Mouse (Mus musculus) liver, embryonic 15.5 days (tissue): ENCODE results near the gene Fnbp1l. TPM values are rescaled to one million over a fixed set of nuclear protein-coding genes. Genes with fewer than 3 reads are reported as not detected.

ENCODE experiments used
- ATAC-seq: fragments of 200-750 bp; cut with Nextera tagmentation; 2 replicates; pipeline ENCODE4 v1.8.0; 2017; ENCODE audit warnings: moderate number of reproducible peaks, mild to moderate bottlenecking, moderate library complexity; ENCODE audit not compliant: insufficient read depth
- H3K27ac ChIP-seq: fragments of 300-500 bp; sonication (generic); replicated peaks from 2 replicates; pipeline ENCODE4 v1.5.1; 2015; ENCODE audit warnings: mild to moderate bottlenecking, inconsistent platforms
- H3K27me3 ChIP-seq: fragments of 300-500 bp; sonication (generic); 2 replicates; pipeline ENCODE4 v1.6.1; 2015; ENCODE audit warnings: mild to moderate bottlenecking, inconsistent platforms
- H3K36me3 ChIP-seq: fragments of 300-500 bp; sonication (generic); replicated peaks from 2 replicates; pipeline ENCODE4 v1.6.1; 2015; ENCODE audit warnings: moderate library complexity, mild to moderate bottlenecking, inconsistent platforms
- H3K4me1 ChIP-seq: fragments of 300-500 bp; sonication (generic); replicated peaks from 2 replicates; pipeline ENCODE4 v1.6.1; 2015; ENCODE audit warnings: inconsistent platforms
- H3K4me2 ChIP-seq: fragments of 300-500 bp; sonication (generic); 2 replicates; pipeline ENCODE4 v1.6.1; 2015; ENCODE audit warnings: moderate library complexity, mild to moderate bottlenecking, inconsistent platforms
- H3K4me3 ChIP-seq: fragments of 300-500 bp; sonication (generic); replicated peaks from 2 replicates; pipeline ENCODE4 v1.5.1; 2015; ENCODE audit warnings: mild to moderate bottlenecking, inconsistent platforms
- H3K9ac ChIP-seq: fragments of 300-500 bp; sonication (generic); 2 replicates; pipeline ENCODE4 v1.6.1; 2015; ENCODE audit warnings: moderate library complexity, mild to moderate bottlenecking, inconsistent platforms
- H3K9me3 ChIP-seq: fragments of 300-500 bp; sonication (generic); replicated peaks from 2 replicates; pipeline ENCODE4 v1.6.1; 2016; ENCODE audit warnings: inconsistent platforms
- WGBS: fragments of 180-500 bp; shearing (Covaris S2); methylation state at CpG from one replicate; pipeline ENCODE4 v1.1.7; 2015; ENCODE audit warnings: mixed read lengths; ENCODE audit not compliant: insufficient replicate concordance; 5-methylcytosine and 5-hydroxymethylcytosine counted together
- microRNA-seq: library from miRNA; unstranded; fragments of <30 nt; microRNA quantifications from one replicate; pipeline ENCODE4, GENCODE M21; 2016
- polyA plus RNA-seq: library from polyadenylated mRNA; unstranded; fragments of >200 nt; fragmentation: Nextera tagmentation; extraction: Ambion mirVana; gene quantifications from 2 replicates; pipeline ENCODE4 v1.2.1, GENCODE M21; 2015

The Fnbp1l gene
- polyA plus RNA-seq, 1 experiment from 2014 or later: 3.5 TPM

DNA sequence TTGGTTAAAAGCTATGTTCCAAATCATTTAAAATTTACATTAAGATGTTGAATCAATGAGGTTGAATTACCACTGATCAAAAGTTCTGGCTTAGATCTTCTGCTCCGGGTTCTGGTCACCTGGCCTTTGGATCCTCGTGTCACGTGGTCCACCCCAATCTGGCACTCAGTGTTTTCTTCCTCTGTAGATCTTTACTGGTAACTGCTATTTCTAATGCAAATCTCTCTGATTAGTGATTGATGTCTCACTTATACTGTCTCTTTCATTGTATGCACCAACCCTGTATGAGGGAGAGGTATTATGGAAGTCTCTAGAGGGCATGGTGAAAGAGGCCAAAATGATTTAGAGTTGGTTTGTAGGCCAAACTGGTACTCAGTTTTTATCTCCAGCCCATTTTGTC is 127.5 kb downstream of the Fnbp1l start:
- no peak overlapping the region for H3K27ac ChIP-seq
- H3K9me3 ChIP-seq: no peaks in the 10 kb centered on the region
- no peaks in the 10 kb centered on the region for H3K36me3 ChIP-seq
- ATAC-seq: no peak
- H3K27me3 ChIP-seq: no peaks in the 10 kb centered on the region
- no peaks in the 10 kb centered on the region; the same call in 1 of the 2 replicates for H3K4me1 ChIP-seq
- no peak overlapping the region for H3K4me3 ChIP-seq
- H3K4me2 ChIP-seq: no peak overlapping the region
- no peak overlapping the region for H3K9ac ChIP-seq
- WGBS: 66% methylated on average over 3 of the region's 3 CpGs

DNA sequence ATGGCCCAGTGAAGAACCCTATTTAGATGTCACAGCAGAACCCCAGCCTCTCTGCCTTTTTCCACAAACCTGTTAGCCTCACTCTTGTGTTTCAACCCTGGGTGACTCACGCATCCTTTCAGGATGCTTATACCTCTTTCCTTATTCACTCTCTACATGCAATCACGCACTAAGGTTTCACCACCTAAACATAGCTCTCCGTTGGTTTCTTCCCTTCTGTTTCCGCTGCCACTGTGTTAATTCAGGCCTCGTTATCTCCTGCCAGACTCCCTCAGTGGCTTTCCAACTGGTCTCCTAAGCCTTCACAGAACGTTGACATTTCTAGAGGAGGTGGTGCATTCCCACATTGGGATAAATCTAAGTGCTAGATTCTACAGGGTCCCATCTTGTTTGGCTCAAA is 128.9 kb downstream of the Fnbp1l start:
- no peaks in the 10 kb centered on the region; the same call in 1 of the 2 replicates for H3K4me1 ChIP-seq
- no peak for ATAC-seq
- H3K4me3 ChIP-seq: no peak overlapping the region
- H3K27ac ChIP-seq: no peak overlapping the region
- no peak overlapping the region for H3K9ac ChIP-seq
- no peaks in the 10 kb centered on the region for H3K27me3 ChIP-seq
- H3K9me3 ChIP-seq: no peaks in the 10 kb centered on the region
- H3K4me2 ChIP-seq: no peak overlapping the region
- 52% methylated on average over 6 of the region's 6 CpGs for WGBS
- H3K36me3 ChIP-seq: no peaks in the 10 kb centered on the region

Small RNAs within 50 kb of the gene (microRNA-seq; reads per million reads assigned to microRNA genes)
- gene Mir7657: 0.76 reads per million

Other genes starting within 250 kb of the Fnbp1l start
- gene Pde5a, start 109.2 kb upstream of the Fnbp1l start, polyA plus RNA-seq: 0.99 and 1.2 TPM in 2 replicates